Mouse (Mus musculus) cerebellum, adult (tissue): ENCODE data around the gene Ift80.
A peak's percentile ranks its signal among the peaks of the same experiment; 100 is the strongest.
"Not testable (repeated sequence)": the region's sequence is repeated elsewhere in the genome, so short reads cannot be mapped to it uniquely, and the experiment has no call there.

Experiments used
- ATAC-seq: cut with Nextera tagmentation; 2 replicates; pipeline ENCODE4 v1.9.2; 2017; ENCODE audit warnings: mild to moderate bottlenecking, moderate library complexity, mixed read lengths; ENCODE audit not compliant: insufficient number of reproducible peaks, low FRiP score, low TSS enrichment

The Ift80 gene

DNA sequence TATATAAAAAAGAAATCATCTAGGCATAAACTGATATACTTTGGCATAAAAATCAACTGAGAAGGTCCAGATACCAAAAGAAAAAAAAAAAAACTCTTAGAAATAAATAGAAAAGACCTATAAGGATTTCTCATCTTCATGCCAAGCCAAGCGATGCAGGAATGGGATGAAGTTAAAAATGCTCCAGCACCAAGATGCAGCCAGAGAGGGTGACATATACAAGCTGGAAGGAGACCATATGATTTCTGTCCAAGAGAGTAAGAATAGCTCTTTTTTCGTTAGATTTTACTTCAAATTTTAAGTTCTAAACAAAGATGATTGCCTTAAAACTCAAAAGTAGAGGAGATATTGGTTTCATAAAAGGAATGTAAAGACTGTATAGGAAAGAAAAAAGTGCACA lies 64.1 kb downstream of the Ift80 start:
- no peak for ATAC-seq

DNA sequence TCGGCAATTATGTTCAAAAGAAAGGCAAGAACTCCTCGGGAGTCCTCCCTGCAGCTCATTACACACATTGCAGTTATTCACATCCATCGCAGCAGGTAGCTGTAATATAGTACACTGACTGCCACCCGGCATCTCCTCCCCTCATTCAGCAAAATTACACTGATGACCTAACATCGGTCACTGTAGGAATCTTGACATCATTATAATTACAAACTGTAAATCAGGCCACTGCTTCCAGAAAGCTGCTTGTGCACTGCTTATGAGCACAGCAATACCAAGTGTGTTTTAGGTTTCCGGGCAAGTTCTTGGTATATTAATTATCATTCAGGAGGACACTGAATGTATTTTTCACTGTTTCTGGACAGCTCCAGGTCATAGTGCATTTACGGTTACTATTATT lies 65.1 kb downstream of the Ift80 start:
- no peak for ATAC-seq

- no peak for ATAC-seq
Measured at GRCm38 (mm10) chr3:68936709-68937108, 67.7 kb downstream of the Ift80 start.

- no peak for ATAC-seq
Measured at GRCm38 (mm10) chr3:68935498-68935897, 68.9 kb downstream of the Ift80 start.

DNA sequence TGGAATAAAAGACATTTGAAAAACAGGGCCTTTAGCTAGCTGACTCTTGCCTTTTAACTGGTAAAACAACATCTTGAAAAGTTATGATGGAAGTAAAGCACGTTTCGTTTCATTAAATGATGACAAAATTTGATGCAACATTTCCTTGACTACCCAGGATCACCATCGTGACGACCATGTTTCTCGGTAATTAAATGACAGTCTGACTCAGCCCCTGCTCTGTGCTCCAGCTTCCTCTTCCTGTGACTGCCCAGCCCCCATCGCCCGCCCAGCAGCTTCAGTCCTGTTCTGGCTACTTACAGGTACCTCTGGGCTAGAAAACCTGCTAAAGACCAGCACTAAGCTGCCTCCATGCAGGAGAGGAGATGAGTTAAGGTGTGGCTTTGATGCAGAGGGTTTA lies 70.1 kb downstream of the Ift80 start:
- no peak for ATAC-seq

DNA sequence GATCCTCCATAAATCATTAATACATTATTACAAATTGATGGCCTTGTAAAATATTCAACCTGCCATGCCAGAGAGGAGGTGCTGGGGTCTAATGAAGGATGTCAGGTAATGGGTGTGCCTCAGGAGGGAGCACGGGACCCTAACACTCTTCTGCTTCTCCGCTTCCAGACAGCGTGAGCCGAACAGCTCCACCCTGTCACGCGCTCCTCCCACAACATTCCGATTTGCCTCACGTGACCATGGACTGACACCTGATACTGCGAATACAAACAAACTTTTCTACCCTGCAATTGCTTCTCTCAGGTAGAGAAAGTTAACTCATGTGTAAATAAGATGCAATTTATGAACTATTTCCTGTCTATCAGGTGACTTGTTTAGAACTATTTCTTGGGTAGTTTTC lies 75.8 kb downstream of the Ift80 start:
- ATAC-seq, result no peak

GRCm38 (mm10) chr3:68907509-68907908 lies 96.9 kb downstream of the Ift80 start:
- ATAC-seq, result no peak

DNA sequence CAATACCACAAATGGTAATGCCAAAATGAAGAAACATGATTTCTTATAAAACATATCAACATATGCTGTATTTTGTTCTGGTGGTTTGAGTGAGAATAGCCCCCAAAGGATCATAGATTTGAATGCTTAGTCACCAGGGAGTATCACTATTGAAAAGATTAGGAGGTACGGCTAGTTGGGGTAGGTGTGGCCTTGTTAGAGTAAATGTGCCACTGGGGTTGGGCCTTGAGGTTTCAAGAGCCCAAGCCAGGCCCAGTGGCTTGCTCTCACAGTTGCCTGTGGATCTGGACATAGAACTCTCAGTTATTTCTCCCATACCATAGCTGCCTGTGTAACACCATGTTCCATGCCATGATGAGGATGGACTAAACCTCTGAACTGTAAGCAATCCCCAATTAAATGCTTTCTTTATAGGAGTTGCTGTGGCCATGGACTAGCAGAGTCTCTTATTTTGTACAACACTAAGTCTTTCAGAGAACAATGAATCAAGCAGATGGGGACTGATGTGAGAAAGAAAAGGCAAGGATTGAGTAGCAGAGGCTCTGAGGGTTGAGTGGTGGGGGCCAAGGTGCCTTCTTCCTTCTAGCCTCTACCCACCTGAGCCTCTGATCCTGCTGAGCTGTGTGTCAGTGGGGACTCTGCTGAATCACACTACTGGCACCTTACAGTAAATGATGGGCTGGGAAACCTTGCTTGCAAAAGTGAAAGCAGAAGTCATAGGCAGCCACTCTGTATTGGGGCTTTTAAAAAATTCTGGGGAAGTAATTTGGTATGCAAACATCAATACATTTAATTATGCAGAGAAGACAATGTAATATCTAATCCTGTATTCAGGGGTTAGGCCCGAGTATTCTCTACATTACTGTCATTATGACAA lies 99.2 kb downstream of the Ift80 start:
- no peak for ATAC-seq

DNA sequence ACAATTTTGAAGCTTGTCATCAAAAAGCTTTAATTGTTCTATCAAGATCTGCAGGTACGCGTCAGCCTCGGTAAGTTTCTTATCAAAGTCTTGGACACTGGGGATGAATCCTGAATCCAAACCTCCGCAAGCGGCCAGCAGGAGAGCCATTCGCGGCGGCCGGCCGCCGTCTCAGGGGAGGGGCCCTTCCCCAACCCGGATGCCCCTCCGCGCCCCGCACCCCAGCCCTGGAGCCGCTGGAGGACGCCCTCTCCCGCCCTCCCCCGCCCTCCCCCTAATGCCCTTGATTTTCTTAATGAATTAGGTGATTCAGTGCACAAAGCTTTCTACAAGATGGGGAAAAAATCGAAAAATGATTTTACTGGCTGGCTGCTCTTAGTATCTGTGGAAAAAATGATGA lies 101.7 kb downstream of the Ift80 start:
- ATAC-seq, result not testable (repeated sequence)

DNA sequence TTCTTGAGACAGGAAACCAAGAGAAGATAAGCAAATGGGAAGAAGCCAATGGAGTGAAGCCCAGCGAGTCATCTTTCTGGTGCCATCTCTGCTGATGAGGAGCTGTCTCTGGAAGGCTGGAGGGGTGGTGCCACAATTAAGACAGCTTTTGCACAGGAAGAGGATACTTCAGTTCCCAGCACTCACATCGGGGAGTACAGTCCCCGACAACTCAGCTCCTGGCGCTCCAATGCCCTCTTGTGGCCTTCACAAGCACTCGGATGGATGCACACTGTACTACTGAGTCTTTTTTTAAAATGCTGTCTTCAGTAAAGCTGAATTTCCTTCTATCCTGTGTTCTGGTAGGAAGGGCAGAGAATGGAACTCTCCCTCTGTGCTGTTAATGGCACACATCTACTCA lies 107.2 kb downstream of the Ift80 start:
- no peak for ATAC-seq

DNA sequence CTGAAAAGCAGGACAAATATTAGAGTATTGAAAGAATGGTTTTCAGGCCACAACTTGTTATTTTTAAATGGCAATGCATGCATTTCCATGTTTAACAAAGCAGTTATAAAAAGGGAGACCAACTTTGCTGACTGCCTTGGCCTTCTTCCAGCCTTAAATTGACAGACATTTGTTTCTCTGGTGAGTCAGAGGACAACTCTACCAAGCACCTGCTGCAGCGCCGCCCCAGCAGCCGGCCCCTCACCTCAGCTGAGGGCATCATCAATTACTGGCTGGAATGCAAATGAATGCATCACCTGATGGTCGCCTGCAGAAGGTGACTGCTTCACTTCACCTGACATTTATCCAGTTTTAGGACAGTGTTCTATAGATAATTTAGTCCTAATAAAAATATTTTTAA lies 108.9 kb downstream of the Ift80 start:
- no peak for ATAC-seq

DNA sequence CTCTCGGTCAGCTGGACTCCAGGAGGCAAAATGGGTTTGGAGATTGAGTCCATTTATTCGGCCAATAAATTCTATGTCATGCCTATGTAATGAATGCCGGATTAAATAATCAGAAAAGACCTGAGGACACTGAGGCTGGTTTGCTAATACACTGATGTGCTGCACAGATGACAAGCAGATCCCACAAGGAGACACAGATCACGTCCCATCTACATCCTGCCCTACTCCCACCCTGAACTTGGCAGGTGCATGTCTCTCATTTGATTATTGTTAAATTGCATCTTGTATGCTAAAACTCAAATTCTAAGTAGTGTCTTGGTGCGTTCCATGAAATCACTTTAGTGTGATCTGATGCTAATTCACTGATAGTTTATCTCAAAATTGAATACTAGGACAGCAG lies 117.5 kb downstream of the Ift80 start:
- no peak for ATAC-seq

DNA sequence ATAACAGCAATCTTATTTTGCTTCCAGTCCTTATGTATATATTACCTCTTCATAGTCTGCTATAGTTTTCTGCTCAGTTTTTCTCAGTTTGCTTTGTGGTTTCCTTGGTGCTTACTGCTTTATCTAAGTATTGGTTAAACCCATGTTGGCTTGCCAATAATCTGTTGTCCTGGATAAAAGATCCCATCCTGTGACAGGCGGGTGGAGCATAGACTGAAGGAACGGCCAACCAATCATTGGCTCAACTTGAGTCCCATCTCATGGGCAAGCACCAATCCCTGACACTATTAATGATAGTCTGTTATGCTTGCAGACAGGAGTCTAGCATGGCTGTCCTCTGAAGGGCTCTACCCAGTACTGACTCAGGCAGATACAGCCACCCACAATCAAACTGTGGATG lies 130.3 kb downstream of the Ift80 start:
- ATAC-seq, result no peak

- 0 out of 2 replicates have a peak, but pooled peaks have one; percentile 8 for ATAC-seq
Measured at GRCm38 (mm10) chr3:68870568-68870950, 133.8 kb downstream of the Ift80 start.

- peak; percentile 41 for ATAC-seq
Measured at GRCm38 (mm10) chr3:68869691-68870567, 134.4 kb downstream of the Ift80 start.

DNA sequence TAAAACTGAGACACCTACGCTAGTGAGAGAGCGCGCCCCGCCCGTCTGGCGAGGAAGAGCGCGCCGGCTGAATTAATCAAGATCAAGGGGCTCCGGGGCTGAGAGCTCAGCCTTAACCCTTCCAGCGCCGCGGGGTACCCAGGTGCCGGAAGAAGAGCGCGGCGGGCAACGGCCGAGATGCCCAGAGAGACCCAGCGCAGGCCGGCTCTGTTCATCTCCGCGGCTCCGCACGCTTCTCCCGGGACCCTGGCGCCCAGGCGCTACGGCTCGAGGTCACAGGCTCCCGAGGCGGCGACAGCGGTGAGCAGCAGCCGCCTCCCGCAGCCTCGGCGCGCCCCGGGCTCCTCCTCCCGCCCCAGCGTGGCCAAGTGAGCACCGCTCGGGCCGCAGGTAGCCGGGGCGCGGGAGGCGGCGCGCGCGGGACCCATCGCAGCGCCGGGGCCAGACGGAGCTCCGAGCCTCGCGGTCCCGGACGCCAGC lies 135.1 kb downstream of the Ift80 start, which contains the start of gene 1110032F04Rik:
Gene 1110032F04Rik, plus strand, starts transcription at position 376 of the 480 bp plus-strand sequence.
- 0 out of 2 replicates have a peak, but pooled peaks have one; percentile 21 for ATAC-seq

DNA sequence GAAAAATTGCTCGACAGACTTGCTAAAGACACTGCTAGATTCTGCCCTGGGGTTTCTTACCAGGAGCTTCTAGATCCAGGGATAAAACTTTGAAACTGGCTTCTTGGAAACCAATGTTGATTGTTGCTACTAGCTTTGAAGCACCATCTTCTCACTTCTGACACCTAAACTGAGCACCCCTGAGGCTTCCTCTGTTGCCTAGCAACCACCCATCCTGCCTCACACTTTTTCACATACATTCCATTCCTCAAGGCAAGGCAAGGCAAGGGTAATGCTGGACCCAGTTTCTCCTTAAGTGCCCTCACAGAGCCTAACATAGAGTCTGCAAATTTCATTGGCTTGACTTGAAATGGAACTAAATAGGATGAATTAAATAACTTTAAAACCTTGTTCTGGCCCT lies 152.0 kb downstream of the Ift80 start:
- no peak for ATAC-seq

DNA sequence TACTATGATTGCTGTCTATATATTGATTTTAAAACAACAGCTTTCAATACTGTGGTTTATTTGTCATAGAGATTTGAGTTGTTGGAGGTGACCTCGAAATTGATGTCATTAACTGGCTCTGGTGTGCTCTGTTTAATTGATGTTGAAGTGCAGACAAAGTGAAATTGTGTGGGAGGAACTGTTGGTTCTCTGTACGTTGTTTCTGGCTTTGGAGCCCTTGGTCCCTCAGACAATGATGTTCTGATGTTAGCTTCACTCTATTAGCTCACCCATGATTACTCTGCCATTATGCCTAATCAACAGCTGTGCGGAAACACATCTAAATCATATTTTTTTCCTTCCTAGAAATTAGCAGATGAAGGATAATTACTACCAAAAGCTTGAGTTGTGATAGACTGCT lies 156.0 kb downstream of the Ift80 start:
- no peak for ATAC-seq

GRCm38 (mm10) chr3:68844025-68844424 lies 160.3 kb downstream of the Ift80 start:
- no peak for ATAC-seq
